Mouse (Mus musculus) stomach, embryonic 14.5 days (tissue): Measurements from ENCODE around the gene Tspan5. TPM values are rescaled to one million over a fixed set of nuclear protein-coding genes. Genes with fewer than 3 reads are reported as not detected.

Source experiments
- polyA plus RNA-seq: library from polyadenylated mRNA; unstranded; fragments of >200 nt; fragmentation: Nextera tagmentation; extraction: Ambion mirVana; gene quantifications from 2 replicates; pipeline ENCODE4 v1.2.1, GENCODE M21; 2014

Tspan5 gene
- polyA plus RNA-seq, 1 experiment from 2014 or later = 34.3 TPM

Other genes with a start within 250 kb of the Tspan5 start
- gene Eif4e, start 216.0 kb upstream of the Tspan5 start, polyA plus RNA-seq = 343 and 347 TPM in 2 replicates